8 mouse cellular contexts compared by ENCODE assay signal in the genomic region with DNA sequence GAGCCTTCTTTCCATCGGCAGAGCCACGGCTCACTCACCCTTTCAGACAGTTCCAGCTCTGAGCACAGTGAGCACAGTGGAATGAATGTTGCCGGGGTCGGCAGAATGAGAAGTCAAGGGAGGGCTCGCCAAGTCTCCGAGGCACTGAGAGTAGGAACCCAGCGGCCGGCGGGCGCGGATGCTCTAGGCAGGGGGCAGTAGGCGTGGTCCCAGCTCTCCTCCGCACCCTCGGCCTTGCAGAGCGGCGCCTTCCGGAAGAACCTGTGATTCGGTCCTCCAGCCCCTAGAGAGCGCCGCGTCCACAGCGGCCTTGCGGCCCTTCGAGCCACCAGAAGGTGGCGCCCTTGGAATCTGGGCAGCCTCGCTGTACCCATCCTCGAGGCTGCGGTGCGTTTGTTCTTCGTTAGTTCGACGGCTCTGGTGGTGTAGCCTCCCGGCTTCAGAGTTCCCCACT. TPM values are rescaled to one million over a fixed set of nuclear protein-coding genes. Genes with fewer than 3 reads are reported as not detected.
DNase-seq lines count a peak whose midpoint lies in the region; ATAC-seq and TF ChIP-seq lines count a peak whose summit lies in the region.

No protein-coding gene starts in this region.

- H3K27me3 ChIP-seq in kidney, embryonic 16.5 days (ENCODE audit: insufficient read depth, low read length), result no peaks in the 10 kb centered on the region
- H3K27me3 ChIP-seq in forebrain, embryonic 16.5 days (replicated peaks; ENCODE audit: control insufficient read depth, insufficient read depth, low read length), result no peaks in the 10 kb centered on the region
- no peaks in the 10 kb centered on the region for H3K27me3 ChIP-seq in limb, embryonic 13.5 days
- H3K27me3 ChIP-seq in midbrain, embryonic 13.5 days, result no peaks in the 10 kb centered on the region

- peak; percentile 35; the same call in 1 of the 2 replicates for ATAC-seq in kidney, embryonic 16.5 days (ENCODE audit: low FRiP score, low TSS enrichment)
- no peak for ATAC-seq in forebrain, embryonic 16.5 days
- no peak for ATAC-seq in limb, embryonic 13.5 days (ENCODE audit: low FRiP score, low read depth)
- peak; percentile 46; the same call in 1 of the 2 replicates for ATAC-seq in midbrain, embryonic 13.5 days

- H3K4me2 ChIP-seq in kidney, embryonic 16.5 days (replicated peaks; ENCODE audit: low read depth, low read length), result peak overlapping the region; percentile 46
- H3K4me2 ChIP-seq in forebrain, embryonic 16.5 days (ENCODE audit: low read length), result peak overlapping the region; percentile 37
- peak overlapping the region; percentile 59 for H3K4me2 ChIP-seq in limb, embryonic 13.5 days (replicated peaks)
- H3K4me2 ChIP-seq in midbrain, embryonic 13.5 days (replicated peaks), result peak overlapping the region; percentile 45

- peak overlapping the region; percentile 26 for H3K4me3 ChIP-seq in kidney, embryonic 16.5 days (ENCODE audit: low read length)
- no peak overlapping the region for H3K4me3 ChIP-seq in bone marrow macrophage, adult 2 months (ENCODE audit: insufficient read depth, low read length)
- no peak overlapping the region for H3K4me3 ChIP-seq in forebrain, embryonic 16.5 days (replicated peaks; ENCODE audit: low read length)
- peak overlapping the region; percentile 26 for H3K4me3 ChIP-seq in limb, embryonic 13.5 days
- H3K4me3 ChIP-seq in midbrain, embryonic 13.5 days (replicated peaks), result peak overlapping the region; percentile 12; the same call in 1 of the 2 replicates

- H3K9me3 ChIP-seq in kidney, embryonic 16.5 days (ENCODE audit: low read length), result no peaks in the 10 kb centered on the region
- H3K9me3 ChIP-seq in forebrain, embryonic 16.5 days (ENCODE audit: control insufficient read depth, low read length), result no peaks in the 10 kb centered on the region
- no peaks in the 10 kb centered on the region; the same call in 1 of the 2 replicates for H3K9me3 ChIP-seq in limb, embryonic 13.5 days
- no peaks in the 10 kb centered on the region for H3K9me3 ChIP-seq in midbrain, embryonic 13.5 days

- TF ChIP-seq CTCF in bone marrow macrophage, adult 2 months (IDR thresholded peaks at IDR 0.05; ENCODE audit: low read depth, low read length), result peak; percentile 25; the same call in 1 of the 2 replicates

- DNase-seq in kidney, adult 11 months, result no peak
- DNase-seq in urinary bladder, adult 18-20 months (ENCODE audit: low spot score in 2 of 2), result no peak
- no peak for DNase-seq in frontal cortex, postnatal 14 days (ENCODE audit: low spot score in 2 of 2)

- H3K9ac ChIP-seq in kidney, embryonic 16.5 days (replicated peaks; ENCODE audit: low read length), result peak overlapping the region; percentile 42; the same call in 1 of the 2 replicates
- no peak overlapping the region; the same call in 1 of the 2 replicates for H3K9ac ChIP-seq in forebrain, embryonic 16.5 days (replicated peaks; ENCODE audit: low read depth, low read length)
- H3K9ac ChIP-seq in limb, embryonic 13.5 days, result 0 out of 2 replicates have a peak overlapping the region, but pooled peaks have one; percentile 51
- H3K9ac ChIP-seq in midbrain, embryonic 13.5 days (replicated peaks), result 0 out of 2 replicates have a peak overlapping the region, but pooled peaks have one; percentile 29

- H3K36me3 ChIP-seq in kidney, embryonic 16.5 days (ENCODE audit: insufficient read depth, low read length), result no peaks in the 10 kb centered on the region
- H3K36me3 ChIP-seq in forebrain, embryonic 16.5 days (ENCODE audit: control insufficient read depth, insufficient read depth), result no peaks in the 10 kb centered on the region
- H3K36me3 ChIP-seq in limb, embryonic 13.5 days, result no peaks in the 10 kb centered on the region; the same call in 1 of the 2 replicates
- no peaks in the 10 kb centered on the region for H3K36me3 ChIP-seq in midbrain, embryonic 13.5 days

- no peak overlapping the region for H3K27ac ChIP-seq in kidney, embryonic 16.5 days (ENCODE audit: low read length)
- H3K27ac ChIP-seq in bone marrow macrophage, adult 2 months (ENCODE audit: insufficient read depth, low read depth, low read length), result no peak overlapping the region
- no peak overlapping the region for H3K27ac ChIP-seq in forebrain, embryonic 16.5 days (ENCODE audit: low read length)
- no peak overlapping the region for H3K27ac ChIP-seq in limb, embryonic 13.5 days
- no peak overlapping the region for H3K27ac ChIP-seq in midbrain, embryonic 13.5 days

- TF ChIP-seq POLR2A in bone marrow macrophage, adult 2 months (IDR thresholded peaks at IDR 0.05; ENCODE audit: borderline replicate concordance, low read depth, low read length), result no peak

- 36% methylated on average over 33 of the region's 33 CpGs for WGBS in kidney, embryonic 16.5 days
- 29% methylated on average over 32 of the region's 33 CpGs for WGBS in forebrain, embryonic 16.5 days
- 30% methylated on average over 33 of the region's 33 CpGs for WGBS in limb, embryonic 13.5 days
- WGBS in midbrain, embryonic 13.5 days, result 25% methylated on average over 33 of the region's 33 CpGs

- H3K4me1 ChIP-seq in kidney, embryonic 16.5 days (ENCODE audit: insufficient read depth, low read length), result peaks cover 7% of the 10 kb centered on the region; the same call in 1 of the 2 replicates
- H3K4me1 ChIP-seq in bone marrow macrophage, adult 2 months (ENCODE audit: control insufficient read depth, insufficient read depth, low read length), result 0 out of 2 replicates have a peak, but pooled peaks cover 2% of the 10 kb centered on the region
- peaks cover 5% of the 10 kb centered on the region; the same call in 1 of the 2 replicates for H3K4me1 ChIP-seq in forebrain, embryonic 16.5 days (replicated peaks; ENCODE audit: control insufficient read depth, insufficient read depth, low read length)
- peaks cover 38% of the 10 kb centered on the region for H3K4me1 ChIP-seq in limb, embryonic 13.5 days
- peaks cover 8% of the 10 kb centered on the region for H3K4me1 ChIP-seq in midbrain, embryonic 13.5 days (replicated peaks)

RNA-seq across cellular contexts. Expression of gene Plekhg4, which starts 1.5 kb away (rescaled TPM):
- polyA plus RNA-seq in kidney, embryonic 16.5 days (2015; fragmentation: Nextera tagmentation; extraction: Ambion mirVana), result 0.32 and 0.37 TPM in 2 replicates
- polyA plus RNA-seq in bone marrow macrophage, adult 2 months (2012; ENCODE audit: insufficient read depth, insufficient read length, missing spikeins), result 0.24 TPM in 1 of 2 replicates, not detected in the other
- 1.3 and 1.9 TPM in 2 replicates for polyA plus RNA-seq in forebrain, embryonic 16.5 days (2015; fragmentation: Nextera tagmentation; extraction: Ambion mirVana)
- 0.73 and 1.2 TPM in 2 replicates for polyA plus RNA-seq in limb, embryonic 13.5 days (2015; fragmentation: Nextera tagmentation; extraction: Ambion mirVana)
- 0.93 and 1.5 TPM in 2 replicates for polyA plus RNA-seq in midbrain, embryonic 13.5 days (2015; fragmentation: Nextera tagmentation; extraction: Ambion mirVana)

RNA-seq across cellular contexts. Expression of gene Slc9a5, which starts 25.9 kb away (rescaled TPM):
- polyA plus RNA-seq in kidney, embryonic 16.5 days (2015; fragmentation: Nextera tagmentation; extraction: Ambion mirVana), result 2.5 and 3.1 TPM in 2 replicates
- polyA plus RNA-seq in bone marrow macrophage, adult 2 months (2012; ENCODE audit: insufficient read depth, insufficient read length, missing spikeins), result 4.9 and 5.0 TPM in 2 replicates
- polyA plus RNA-seq in forebrain, embryonic 16.5 days (2015; fragmentation: Nextera tagmentation; extraction: Ambion mirVana), result 6.3 and 10.3 TPM in 2 replicates
- 6.0 and 6.4 TPM in 2 replicates for polyA plus RNA-seq in limb, embryonic 13.5 days (2015; fragmentation: Nextera tagmentation; extraction: Ambion mirVana)
- 5.4 and 5.6 TPM in 2 replicates for polyA plus RNA-seq in midbrain, embryonic 13.5 days (2015; fragmentation: Nextera tagmentation; extraction: Ambion mirVana)

RNA-seq across cellular contexts. Expression of gene Fhod1, which starts 26.8 kb away (rescaled TPM):
- 3.7 and 4.6 TPM in 2 replicates for polyA plus RNA-seq in kidney, embryonic 16.5 days (2015; fragmentation: Nextera tagmentation; extraction: Ambion mirVana)
- polyA plus RNA-seq in bone marrow macrophage, adult 2 months (2012; ENCODE audit: insufficient read depth, insufficient read length, missing spikeins), result 16.5 and 18.0 TPM in 2 replicates
- 0.43 and 1.2 TPM in 2 replicates for polyA plus RNA-seq in forebrain, embryonic 16.5 days (2015; fragmentation: Nextera tagmentation; extraction: Ambion mirVana)
- 2.1 and 2.3 TPM in 2 replicates for polyA plus RNA-seq in limb, embryonic 13.5 days (2015; fragmentation: Nextera tagmentation; extraction: Ambion mirVana)
- 0.53 and 0.57 TPM in 2 replicates for polyA plus RNA-seq in midbrain, embryonic 13.5 days (2015; fragmentation: Nextera tagmentation; extraction: Ambion mirVana)

RNA-seq across cellular contexts. Expression of gene Kctd19, which starts 38.8 kb away (rescaled TPM):
- not detected in 2 replicates for polyA plus RNA-seq in kidney, embryonic 16.5 days (2015; fragmentation: Nextera tagmentation; extraction: Ambion mirVana)
- polyA plus RNA-seq in bone marrow macrophage, adult 2 months (2012; ENCODE audit: insufficient read depth, insufficient read length, missing spikeins), result not detected in 2 replicates
- polyA plus RNA-seq in forebrain, embryonic 16.5 days (2015; fragmentation: Nextera tagmentation; extraction: Ambion mirVana), result not detected in 2 replicates
- not detected in 2 replicates for polyA plus RNA-seq in limb, embryonic 13.5 days (2015; fragmentation: Nextera tagmentation; extraction: Ambion mirVana)
- not detected in 2 replicates for polyA plus RNA-seq in midbrain, embryonic 13.5 days (2015; fragmentation: Nextera tagmentation; extraction: Ambion mirVana)

RNA-seq across cellular contexts. Expression of gene Lrrc36, which starts 38.8 kb away (rescaled TPM):
- 0.17 and 0.41 TPM in 2 replicates for polyA plus RNA-seq in kidney, embryonic 16.5 days (2015; fragmentation: Nextera tagmentation; extraction: Ambion mirVana)
- not detected in 2 replicates for polyA plus RNA-seq in bone marrow macrophage, adult 2 months (2012; ENCODE audit: insufficient read depth, insufficient read length, missing spikeins)
- 0.37 and 0.80 TPM in 2 replicates for polyA plus RNA-seq in forebrain, embryonic 16.5 days (2015; fragmentation: Nextera tagmentation; extraction: Ambion mirVana)
- polyA plus RNA-seq in limb, embryonic 13.5 days (2015; fragmentation: Nextera tagmentation; extraction: Ambion mirVana), result 0.36 and 0.55 TPM in 2 replicates
- 1.5 and 2.4 TPM in 2 replicates for polyA plus RNA-seq in midbrain, embryonic 13.5 days (2015; fragmentation: Nextera tagmentation; extraction: Ambion mirVana)

Comparison
In these comparisons a context has a peak if more than half of its experiments do, and no peak if none do; other contexts are left out.
1. ATAC-seq: peak in kidney, embryonic 16.5 days (single experiment) and midbrain, embryonic 13.5 days (single experiment); none in forebrain, embryonic 16.5 days (single experiment) and limb, embryonic 13.5 days (single experiment).
2. H3K4me3 ChIP-seq: peak in kidney, embryonic 16.5 days (single experiment), limb, embryonic 13.5 days (single experiment) and midbrain, embryonic 13.5 days (single experiment); none in bone marrow macrophage, adult 2 months (single experiment) and forebrain, embryonic 16.5 days (single experiment).
3. Peak in every context shown above with its lines, with median percentiles within 50 percentile points of each other: H3K4me2 ChIP-seq.